Mouse (Mus musculus) hematopoietic multipotent progenitor cell, adult 10-12 weeks (in vitro differentiated cells): ENCODE data around the gene AL607142.1. TPM values are rescaled to one million over a fixed set of nuclear protein-coding genes. Genes with fewer than 3 reads are reported as not detected.

Experiments used
- polyA plus RNA-seq: library from polyadenylated mRNA; stranded (reverse); fragments of >175 nt; gene quantifications from 2 replicates; pipeline ENCODE4 v1.2.3, GENCODE M21; 2012; ENCODE audit warnings: low replicate concordance

The AL607142.1 gene
- not detected in 2 replicates for polyA plus RNA-seq

DNA sequence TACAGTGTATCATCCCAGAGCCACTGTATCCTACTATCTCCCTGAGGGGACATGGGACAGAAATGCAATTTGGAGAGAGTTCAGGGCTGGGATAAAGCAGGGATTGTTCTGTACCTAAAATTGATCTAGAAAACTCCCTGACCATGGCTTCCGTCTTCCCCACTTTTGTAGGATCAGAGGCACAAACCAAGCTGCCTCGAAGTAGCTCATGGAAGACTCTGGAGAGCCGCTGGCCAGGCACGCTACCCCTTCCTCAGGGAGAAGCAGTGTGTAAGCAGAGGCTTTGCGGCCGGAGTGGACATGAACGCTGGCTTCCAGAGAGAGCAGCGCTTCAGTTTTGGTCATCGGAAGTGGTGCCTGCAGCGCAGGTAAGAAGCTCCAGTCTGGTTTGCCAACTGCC, at the start of gene AL607142.1:
AL607142.1 (plus strand) TSS at position 301 of the 400 bp plus-strand sequence.

Other genes starting within 250 kb of the AL607142.1 start
- gene Edn2, start 96.2 kb downstream of the AL607142.1 start, polyA plus RNA-seq: not detected in 2 replicates
- 0.04 TPM in 1 of 2 replicates, not detected in the other for gene Foxo6, start 222.4 kb downstream of the AL607142.1 start, polyA plus RNA-seq